Mouse (Mus musculus) left cerebral cortex, adult 8-10 months (tissue): ENCODE measurements around the gene Sfrp5. TPM values are rescaled to one million over a fixed set of nuclear protein-coding genes. Genes with fewer than 3 reads are reported as not detected.

ENCODE experiments used
- DNase-seq, 2 experiments: peaks; one replicate each; pipeline ENCODE4 v3.0.0; 2022; ENCODE audit warnings: low spot score in 2 of 2
- total RNA-seq, 4 experiments: library from RNA; stranded (reverse); gene quantifications; 2 replicates each; pipeline ENCODE4 v1.2.4; 2022

Sfrp5 gene
- 1 to 10 TPM; 1.9 to 4.1 (median 2.6) TPM for total RNA-seq

DNA sequence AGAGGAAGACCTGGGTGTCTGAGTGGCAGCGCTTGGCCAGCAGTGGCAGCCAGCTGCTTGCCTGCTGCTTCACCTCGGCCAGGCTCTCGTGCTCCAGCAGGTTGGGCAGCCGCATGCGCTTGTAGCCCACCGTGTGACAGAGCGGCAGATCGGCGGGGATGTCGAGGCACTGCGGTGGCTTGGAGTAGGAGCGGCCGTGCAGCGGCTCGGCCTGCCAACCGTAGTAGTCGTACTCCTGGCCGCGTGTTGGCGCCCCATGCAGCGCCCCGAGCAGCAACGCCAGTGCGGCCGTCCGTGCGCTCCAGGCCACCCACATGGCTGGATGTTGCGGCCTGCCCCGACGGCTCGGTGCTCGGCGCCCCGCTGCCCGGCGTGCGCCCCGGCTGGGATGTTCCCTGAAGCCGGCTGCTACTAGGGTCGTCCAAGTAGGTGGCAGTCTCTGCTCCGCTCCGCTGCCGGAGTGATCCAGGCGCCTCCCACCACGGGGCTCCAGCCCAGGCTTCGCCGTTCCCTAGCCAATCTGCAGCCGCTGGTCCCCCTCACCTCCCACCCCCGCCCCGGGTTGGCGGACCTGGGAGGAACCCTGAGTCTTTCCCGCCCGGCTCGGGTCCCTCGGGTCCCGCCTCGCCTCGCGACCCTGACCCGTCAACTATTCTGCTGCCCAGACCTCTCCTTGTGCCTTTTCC lies at the start of gene Sfrp5:
Sfrp5 (minus strand) TSS at position 557 of the 686 bp plus-strand sequence.
- no peak for DNase-seq

DNA sequence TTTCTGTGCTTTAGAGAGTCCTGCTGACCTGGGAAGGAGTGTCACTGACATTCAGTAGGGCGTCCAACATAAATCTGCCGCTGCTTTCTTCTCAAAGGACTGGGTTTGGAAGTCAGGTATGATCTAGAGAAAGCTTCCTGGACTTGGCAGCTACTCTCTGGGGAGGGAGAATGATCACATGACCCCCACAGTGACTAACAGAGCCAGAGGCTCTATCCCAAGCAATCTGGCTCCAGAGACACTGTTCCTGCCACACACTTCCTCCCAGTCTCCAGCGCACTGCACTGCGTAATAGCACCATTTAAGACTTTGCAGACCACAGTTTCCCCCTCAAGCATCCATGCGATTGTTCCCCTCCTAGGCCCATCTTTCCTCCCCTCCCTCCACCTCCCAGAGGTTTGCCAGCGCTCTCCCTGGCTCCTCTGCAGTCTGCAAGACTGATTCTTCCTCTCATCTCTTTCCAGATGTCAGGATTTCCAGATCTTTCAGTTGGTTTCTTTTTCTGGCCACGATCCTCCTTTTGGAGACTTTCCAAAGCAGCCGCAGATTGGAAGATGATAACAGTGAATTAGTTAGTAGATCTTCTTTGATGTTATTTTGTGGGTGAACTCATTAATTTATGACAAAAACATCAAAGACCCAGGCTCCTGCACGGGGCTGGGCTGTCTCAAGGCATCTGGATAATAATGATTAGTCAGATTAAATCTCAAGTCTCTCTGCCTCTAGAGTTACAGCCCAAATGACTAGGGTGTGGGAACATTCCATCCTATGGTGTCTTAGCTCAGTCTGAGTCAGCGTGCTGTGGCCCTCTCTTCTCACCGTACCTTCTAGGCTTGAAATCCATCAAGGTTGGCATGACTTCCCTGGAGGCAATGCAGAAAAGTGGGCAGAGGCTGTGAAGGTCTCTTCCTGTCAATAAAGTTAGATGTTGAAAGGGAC lies 48.2 kb upstream of the Sfrp5 start:
- no peak for DNase-seq

DNA sequence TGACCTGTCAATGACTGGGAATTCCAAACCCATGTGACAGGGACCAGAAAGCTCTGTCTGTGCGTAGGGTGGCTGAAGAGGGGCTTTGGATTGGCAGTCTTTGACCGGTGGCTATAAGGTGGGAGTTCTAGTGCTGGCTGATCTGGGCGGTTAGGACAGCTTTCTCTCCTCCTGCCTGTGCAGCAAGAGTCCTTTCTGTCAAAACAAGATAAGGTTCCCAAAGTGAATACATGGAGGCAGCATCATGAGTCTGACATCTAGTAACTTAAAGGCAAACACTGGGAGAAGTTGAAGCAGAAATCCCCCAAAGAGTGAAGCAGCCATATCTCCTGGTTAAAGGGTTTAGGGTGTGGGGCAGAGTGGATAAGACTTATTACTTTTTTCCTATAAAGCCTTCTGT lies 45.5 kb upstream of the Sfrp5 start, which contains the start of gene Golga7b:
Golga7b (plus strand) TSS at position 56 of the 400 bp plus-strand sequence.
- DNase-seq = no peak

DNA sequence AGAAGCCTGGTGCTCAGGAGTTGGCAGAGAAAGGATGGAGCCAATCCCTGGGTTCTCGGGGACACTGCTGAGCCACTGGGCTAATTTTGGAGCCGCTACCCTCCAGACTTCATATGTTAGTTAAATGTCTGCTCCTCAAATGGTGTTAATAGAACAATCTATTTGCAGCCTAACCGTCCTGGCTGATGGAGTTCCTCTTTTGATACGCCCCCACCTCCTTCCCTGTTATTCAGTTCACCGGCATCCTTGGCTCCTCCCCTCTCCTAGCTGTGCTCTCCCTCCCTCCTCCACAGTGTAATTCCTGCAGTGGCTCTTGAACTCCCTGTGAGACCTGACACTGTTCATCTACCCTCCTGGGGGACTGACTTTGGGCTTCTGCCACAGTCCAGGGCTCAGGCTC lies 44.6 kb upstream of the Sfrp5 start:
- no peak for DNase-seq

DNA sequence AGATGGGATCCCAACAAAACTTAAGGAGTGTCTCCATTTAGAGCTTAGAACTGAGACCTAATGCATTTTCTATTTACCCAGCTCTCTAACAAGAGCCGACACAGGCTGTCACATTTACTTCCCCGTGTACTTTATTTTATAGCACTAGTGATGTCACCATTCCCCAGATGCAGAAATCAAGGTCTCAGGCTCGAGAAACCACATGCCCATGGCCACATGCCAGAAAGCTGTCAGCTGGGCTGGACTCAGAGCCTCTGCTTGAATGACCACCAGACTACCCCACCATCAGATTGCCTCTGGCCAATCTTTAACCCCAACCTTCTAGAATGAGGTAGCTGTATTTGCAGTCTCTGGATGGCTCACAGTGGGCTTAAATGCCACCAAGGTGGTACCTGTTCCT lies 41.3 kb upstream of the Sfrp5 start:
- no peak for DNase-seq

DNA sequence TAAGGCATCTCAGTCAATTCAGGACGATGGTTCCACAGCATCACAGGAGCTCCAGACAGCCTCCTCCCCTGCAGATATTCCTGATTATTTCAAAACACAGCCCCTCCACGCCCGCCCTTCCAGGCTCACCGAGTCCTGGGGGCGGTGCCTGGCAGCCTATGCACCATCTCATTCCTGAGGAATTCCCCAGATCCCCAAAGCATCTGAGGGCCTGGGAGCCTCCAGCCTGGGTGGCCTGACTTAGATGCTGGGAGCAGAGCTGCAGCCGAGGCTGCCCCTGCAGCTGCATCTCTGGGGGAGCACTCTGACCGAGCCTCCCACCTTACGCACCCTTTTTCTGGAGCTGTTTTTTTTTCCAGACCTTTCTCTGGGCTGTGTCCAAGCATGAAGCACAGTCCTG lies 38.8 kb upstream of the Sfrp5 start:
- no peak for DNase-seq

DNA sequence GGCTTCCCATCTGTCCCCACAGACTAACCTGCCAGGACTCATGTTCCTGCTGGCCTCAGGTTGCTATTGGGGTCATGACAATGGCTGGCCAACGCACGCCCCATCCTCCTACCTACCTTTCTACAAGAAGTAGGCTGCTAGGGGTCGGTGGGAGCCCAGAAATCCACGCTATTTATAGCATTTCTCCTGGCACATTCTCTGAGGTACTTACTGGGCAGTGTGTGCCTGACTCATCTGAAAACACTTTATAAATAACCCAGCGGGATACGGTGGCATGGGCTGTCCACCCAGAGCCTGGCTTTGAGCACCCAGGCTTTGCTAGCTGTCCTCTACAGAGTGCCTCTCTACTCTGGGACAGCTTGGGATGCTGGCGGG lies 36.3 kb upstream of the Sfrp5 start:
- DNase-seq = peak in 1 of 2 experiments; percentile 53

DNA sequence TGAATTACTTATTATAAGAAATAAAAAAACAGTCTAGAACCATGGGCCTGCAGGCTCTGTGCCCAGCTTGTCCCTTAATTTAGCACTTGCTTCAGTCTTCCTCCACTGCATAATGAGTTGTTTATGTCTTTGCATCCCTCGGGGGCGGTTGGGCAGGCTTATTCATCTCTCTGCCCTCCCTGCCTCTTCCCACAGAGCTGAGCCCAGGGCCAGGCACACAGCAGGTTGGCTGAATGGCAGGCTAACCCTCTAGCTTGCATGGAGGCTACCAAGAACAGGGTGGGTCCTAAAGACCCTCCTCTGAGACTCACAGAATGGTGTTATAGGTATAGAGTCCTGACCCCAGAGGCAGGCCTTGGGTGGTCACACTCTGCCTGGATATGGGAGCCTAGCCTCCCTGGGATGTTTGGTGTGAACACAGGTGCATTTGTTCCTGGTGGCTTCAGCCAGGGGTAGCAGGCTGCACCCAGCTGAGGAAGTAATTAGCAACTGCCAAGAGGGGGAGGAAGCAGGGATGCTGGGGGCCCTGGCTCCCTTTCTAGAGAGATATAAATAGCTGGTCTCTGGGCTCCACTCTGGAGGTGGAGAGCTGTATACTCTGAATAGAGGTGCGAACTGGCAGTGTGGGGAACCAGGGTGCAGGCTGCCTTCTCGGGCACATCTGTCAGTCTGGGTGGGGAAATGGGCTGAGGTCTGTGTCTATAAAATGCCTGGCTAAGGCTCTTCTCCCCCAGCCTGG lies 35.7 kb upstream of the Sfrp5 start:
- DNase-seq = peak in 1 of 2 experiments; percentile 75

DNA sequence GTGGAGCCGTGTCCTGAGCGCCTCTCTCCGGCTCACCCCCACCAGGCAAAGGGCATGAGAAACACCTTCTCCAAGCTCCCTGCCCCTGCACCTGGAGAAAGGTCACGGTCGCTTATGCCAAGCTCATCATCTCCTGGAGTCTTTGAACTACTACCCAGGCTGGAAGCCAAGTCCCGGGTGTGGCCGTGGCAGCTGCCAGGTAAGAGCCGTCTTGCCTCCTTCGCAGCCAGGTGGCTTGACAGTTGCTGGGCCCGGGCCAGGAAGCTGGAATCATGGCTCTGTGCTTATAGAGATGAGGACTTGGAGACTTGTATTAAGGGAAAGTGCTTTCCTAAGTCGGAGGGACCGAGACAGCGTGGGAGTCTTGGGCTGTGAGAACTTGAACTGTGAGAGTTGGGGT lies 28.9 kb upstream of the Sfrp5 start:
- DNase-seq = no peak

DNA sequence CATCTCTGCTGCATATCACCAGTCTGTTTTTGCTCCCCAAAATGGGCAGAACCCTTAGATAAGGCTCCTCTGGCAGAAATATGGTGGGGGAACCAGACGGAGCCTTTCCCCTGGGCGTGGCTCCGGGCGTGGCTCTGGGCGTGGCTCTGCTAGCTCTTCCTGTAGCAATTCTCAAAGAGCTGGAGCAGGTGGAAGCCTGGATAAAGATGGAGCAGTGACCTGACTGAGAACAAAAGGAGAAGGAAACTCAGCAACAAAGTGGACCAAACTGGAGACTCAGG lies 28.2 kb upstream of the Sfrp5 start:
- DNase-seq = no peak

DNA sequence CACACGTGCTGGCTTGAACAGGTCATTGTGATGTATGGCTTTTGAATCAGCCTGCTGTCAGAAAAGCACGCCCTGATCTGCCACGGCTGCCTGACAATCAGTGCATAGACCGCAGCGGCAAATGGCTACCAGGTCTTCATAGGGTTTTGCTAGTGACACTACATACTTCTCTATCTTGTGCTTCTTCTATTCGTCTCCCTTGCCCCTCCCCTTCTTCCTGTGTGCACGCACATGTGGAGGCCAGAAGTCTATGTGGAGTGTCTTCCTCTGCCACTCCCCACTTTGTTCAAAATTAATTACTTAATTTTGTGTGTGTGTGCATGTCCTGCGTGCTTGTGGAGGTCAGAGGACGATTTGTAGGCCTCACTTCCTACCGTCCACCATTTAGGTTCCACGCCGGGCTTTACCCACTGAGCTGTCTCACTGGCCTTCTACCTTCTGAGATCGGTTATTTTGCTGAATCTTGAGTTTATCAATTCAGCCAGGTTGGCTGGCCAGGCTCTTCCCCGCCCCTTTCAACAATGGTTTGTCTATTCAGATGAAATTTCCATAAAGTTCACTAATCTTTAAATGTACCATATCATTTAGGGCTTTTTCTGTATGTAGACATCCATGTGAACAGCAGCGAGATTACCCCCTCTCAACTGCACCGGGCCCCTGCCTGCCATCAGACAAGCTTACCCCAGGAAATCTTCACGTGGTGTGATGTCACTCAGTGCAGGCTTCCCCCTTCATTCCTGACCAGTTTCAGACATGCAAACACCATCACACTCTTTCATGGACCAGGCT lies 27.6 kb upstream of the Sfrp5 start:
- DNase-seq = no peak

DNA sequence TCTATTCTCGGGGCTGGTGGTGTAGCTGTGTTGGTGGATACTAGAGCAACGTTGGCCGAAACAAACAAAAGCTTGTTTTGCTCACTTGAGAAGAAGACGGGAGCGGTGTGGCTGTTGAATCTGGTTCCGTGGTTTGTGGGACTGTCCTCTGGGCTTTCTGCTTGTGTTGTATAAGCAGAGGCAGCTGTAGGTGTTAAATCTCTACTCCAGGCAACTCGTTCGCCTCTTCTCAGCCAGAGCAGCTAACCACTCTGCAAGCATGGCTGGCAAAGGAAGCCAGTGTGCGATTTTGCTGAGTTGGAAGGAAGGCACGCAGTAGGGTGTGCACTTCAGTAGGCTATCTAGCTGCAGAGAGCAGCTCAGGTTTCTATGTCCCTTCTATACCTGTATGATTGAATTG lies 24.4 kb upstream of the Sfrp5 start:
- peak in 1 of 2 experiments; percentile 41 for DNase-seq

DNA sequence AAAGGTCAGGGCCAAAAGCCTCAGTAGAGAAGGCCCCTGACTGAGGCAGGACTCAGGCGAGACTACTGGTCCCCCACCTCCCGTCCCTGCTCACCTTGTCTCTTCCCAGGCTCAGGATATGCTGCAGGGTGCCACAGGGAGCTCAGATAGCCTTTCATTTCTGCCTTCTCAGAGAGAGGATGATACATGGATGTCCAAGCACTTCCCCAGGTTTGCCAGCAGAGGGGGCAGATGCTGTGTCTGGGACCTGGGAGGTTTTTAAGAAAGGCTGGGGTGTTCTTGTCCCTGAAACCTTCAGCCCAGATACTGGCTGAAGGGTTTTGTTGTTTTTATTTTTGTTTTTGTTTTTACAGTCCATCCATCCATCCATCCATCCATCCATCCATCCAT lies 15.3 kb upstream of the Sfrp5 start:
- no peak for DNase-seq

DNA sequence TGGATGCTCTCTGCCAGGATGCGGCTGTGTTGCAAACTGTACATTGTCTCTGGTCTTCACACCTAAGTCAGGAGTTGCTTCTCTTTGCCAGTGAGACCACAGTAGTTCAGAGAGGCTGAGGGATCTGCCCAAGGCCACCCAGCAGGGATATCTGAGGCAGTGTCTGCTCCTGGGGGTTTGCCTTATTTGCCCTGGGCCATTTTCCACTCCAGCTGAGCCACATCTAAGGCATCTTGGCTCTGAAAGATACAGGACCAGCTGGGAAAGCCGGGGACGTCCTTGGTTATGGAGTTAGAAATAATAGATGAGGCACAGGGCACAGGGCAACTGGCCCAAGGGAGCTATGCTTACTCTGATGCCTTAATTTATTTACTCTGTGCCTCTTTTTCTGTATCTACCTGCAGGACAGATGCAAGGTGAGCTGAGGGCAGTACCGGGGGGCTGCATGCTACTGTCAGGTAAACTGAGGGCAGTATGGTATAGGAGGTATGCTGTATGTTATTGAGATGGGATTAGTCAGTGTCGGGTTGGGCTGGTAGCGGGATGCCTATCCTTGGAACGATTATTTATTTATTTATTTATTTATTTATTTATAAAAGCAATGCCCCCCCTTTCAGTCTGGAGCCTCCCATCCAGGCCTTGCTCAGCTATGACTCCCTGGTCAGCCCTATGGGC lies 14.8 kb upstream of the Sfrp5 start:
- no peak for DNase-seq

DNA sequence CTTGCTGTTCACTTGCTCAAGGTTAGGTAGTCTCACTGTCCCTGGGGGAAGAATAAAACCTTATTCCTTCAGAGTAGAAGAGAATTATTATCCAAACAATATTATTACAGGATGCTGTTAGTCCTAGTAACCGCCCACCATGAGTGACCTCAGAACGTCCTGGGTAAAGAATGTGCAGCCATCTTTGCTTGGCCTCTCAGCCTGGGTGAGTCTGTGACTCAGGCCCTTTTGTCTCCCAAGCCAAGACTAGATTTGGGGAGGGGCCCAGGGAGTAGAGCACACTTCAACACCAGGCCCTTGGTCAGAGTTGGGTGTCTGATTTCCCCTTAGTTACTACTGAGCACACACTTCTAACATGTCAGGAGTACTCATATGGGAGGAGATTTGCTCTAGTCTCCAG lies 12.5 kb upstream of the Sfrp5 start:
- DNase-seq = no peak

DNA sequence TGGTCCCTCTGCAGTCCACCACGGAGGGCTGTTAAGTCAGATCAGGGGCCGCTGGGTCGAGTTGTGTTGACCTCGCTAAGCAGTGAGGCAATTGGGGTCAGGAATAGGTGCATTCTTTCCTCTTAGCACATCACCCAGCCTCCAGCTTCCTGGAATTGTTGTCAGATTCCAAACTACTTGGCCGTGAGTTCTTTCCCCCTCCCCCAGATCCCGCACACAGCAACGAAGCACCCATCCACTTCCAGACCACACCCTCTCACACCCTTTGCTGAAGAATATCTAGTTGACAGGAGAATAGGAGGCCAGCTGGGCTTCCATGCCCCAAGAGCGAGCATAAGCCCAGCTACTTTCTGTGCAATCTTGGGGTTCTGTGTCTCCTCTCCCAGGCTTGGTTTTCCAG lies 9.9 kb upstream of the Sfrp5 start:
- DNase-seq = no peak

DNA sequence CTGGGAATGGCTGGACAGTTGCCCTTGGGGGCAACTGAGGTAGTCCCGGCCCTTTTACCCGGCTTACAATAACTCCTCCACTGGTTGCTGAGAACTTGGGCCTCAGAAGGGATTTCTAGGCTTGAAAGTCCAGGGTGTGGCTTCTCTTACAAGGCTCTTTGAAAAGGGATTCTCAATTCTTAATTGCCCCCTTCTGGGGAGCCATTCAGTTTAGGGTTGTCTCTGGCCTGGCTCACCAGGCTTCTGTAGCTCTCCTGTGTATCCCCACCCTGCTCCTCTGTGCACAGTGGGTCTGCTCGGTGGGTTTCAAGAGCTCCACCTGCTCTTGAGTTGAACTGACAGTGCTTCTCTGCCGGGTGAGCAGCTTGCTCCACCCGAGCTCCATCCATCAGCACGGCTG lies 7.9 kb upstream of the Sfrp5 start:
- no peak for DNase-seq

DNA sequence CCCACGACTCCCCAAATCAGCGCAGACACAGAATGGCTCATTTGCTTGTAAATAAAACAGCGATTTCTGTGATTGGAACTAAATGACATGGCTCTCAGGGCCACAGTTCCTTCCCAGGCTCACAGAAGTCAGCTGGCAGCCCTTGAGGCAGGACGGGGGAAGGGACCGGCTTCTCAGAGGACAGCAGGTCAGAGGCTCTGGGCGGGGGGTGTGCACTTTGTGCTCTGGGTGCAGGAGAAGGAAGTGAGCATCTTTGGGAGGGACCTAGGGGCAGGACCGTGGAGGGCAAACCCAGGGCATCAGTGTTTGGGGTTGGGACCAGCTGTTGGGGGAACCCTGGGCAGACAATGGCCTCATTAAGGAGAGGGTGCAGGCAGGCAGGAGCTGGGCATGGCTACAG lies 7.4 kb upstream of the Sfrp5 start:
- DNase-seq = no peak

DNA sequence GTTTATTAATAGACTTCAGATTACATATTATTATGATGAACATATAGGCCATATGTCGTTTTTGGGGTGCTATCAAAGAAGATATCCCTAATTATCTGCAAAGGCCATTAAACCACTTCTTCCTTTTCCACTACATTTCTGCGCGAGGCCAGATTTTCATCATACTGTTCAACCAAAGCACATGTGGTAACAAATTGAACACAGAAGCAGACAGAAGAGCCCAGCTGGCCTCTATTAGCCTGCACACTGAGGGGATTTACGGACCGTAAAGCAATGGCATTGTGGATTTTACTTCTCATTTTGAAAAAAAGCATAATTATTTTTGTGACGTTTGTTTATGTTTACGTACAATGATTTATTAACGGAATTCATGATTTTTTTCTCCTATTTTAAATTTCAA lies 3.1 kb upstream of the Sfrp5 start:
- no peak for DNase-seq

DNA sequence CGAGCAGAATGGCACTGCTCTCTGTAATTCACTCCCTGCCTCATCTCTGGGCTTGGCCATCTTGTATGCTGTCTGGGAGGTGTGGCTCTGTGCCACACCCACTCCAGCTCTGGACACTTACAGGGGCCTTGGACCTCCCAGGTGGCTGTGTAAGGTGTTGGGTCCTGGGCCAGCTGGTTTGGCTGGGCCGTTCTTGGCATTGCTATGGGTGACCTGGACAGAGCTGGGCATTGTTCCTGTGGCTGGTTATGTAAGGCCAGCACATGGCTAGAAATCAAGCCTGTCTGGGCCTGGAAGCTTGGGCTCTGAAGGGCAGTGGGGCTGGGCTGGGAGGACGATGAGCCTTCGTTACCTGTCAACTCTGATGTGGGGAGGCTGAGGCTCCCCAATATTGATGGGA lies 2.3 kb upstream of the Sfrp5 start:
- no peak for DNase-seq

DNA sequence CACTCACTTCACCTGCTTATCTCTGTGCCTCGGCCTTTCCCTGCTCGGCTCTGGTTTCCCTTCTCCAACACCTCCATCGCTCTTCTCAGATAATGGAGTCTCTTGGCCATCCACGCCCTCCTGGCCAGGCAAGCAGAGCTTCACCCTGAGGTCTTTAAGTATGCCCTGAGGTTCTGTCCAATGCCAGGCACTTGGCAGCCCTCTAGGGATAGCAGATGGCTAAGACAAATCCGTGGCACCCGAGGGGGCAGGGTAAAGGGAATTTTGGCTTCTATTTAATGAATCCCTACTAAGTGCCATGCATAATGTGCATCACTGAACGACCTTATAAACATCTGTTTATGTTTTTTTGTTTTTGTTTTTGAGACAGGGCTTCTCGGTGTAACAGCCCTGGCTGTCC lies 415 bp upstream of the Sfrp5 start:
- no peak for DNase-seq
